Mouse (Mus musculus): ENCODE results near the gene Pafah1b3.
"Not testable (repeated sequence)": the region's sequence is repeated elsewhere in the genome, so short reads cannot be mapped to it uniquely, and the experiment has no call there.

Pafah1b3 gene

GRCm38 (mm10) chr7:25297454-25298325 lies at the start of gene Pafah1b3:
Pafah1b3 (minus strand) TSS chr7:25297986.
- DNase-seq (ENCODE audit: low read depth, low spot score), result peak; percentile 97

- no peak for DNase-seq (ENCODE audit: low read depth, low spot score)
These were observed 43.4 kb upstream of the Pafah1b3 start for GRCm38 (mm10) chr7:25341000-25341784.

DNA sequence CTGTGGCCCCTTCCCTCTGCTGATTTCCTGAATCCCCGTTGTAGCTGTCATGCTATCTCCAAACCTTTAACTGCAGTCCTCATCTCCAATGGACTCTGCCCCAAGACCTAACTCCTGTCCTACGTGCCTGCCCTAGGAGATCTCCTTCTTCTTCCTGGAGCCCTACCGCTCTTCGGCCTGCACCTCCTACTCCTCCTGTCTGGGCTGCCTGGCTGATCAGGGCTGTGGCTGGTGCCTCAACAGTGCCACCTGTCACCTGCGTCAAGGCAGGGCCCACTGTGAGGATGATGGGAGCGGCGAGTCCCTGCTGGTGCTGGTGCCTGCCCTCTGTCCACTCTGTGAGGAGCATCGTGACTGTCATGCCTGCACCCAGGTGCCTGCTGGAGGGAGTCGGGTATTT lies 41.5 kb upstream of the Pafah1b3 start:
- no peak for DNase-seq (ENCODE audit: low read depth, low spot score)

GRCm38 (mm10) chr7:25334472-25334871 lies 36.7 kb upstream of the Pafah1b3 start:
- no peak for DNase-seq (ENCODE audit: low read depth, low spot score)

DNA sequence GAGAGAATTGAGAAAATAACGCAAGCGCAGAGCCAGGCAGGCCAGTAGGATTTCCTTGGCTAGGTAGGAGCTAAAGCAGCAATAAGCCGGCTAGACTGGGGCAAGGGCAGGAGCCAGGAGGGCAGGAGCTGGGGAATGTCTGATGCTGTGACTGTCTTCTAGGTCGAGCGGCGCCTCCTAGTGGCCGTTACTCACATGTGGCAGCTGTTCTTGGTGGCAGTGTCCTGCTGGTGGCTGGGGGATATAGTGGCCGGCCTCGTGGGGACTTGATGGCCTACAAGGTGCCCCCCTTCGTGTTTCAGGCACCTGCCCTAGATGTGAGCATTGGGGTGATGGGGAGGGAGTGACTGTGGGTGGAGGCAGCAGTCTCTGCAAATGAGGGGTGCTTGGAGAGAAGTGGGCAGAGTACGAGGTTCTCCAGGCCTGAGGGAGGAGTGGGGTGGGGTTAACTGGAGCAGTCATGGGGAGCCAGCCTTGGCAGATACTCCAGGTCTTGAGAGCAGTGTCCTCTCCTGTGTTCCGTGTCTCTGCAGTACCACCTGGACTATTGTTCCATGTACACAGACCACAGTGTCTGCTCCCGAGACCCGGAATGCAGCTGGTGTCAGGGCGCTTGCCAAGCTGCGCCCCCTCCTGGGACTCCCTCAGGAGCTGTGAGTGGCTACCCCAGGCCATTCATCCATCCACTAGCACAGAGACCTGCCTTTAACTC lies 36.0 kb upstream of the Pafah1b3 start:
- DNase-seq (ENCODE audit: low read depth, low spot score), result peak; percentile 82

DNA sequence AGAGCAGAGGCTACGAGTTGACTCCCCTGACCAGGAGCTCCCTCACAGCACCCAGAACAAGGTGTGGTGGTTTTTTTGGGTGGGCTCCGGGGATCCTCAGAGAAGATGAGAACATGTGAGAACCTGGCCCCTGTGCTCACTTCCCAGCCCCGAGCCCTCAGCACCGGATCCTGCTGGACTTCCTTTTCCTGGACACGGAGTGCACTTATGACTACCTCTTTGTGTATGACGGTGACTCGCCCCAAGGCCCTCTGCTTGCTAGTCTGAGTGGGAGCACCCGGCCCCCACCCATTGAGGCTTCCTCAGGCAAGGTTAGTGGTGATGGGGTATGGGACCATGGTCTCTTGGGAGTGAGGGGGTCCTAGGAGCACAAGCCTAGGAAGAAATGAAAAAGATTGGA lies 28.4 kb upstream of the Pafah1b3 start:
- no peak for DNase-seq (ENCODE audit: low read depth, low spot score)

GRCm38 (mm10) chr7:25325431-25325830 lies 27.6 kb upstream of the Pafah1b3 start:
- DNase-seq (ENCODE audit: low read depth, low spot score), result not testable (repeated sequence)

GRCm38 (mm10) chr7:25323219-25323618 lies 25.4 kb upstream of the Pafah1b3 start:
- no peak for DNase-seq (ENCODE audit: low read depth, low spot score)

GRCm38 (mm10) chr7:25322058-25322484 lies 24.3 kb upstream of the Pafah1b3 start:
- DNase-seq (ENCODE audit: low read depth, low spot score), result peak; percentile 88

DNA sequence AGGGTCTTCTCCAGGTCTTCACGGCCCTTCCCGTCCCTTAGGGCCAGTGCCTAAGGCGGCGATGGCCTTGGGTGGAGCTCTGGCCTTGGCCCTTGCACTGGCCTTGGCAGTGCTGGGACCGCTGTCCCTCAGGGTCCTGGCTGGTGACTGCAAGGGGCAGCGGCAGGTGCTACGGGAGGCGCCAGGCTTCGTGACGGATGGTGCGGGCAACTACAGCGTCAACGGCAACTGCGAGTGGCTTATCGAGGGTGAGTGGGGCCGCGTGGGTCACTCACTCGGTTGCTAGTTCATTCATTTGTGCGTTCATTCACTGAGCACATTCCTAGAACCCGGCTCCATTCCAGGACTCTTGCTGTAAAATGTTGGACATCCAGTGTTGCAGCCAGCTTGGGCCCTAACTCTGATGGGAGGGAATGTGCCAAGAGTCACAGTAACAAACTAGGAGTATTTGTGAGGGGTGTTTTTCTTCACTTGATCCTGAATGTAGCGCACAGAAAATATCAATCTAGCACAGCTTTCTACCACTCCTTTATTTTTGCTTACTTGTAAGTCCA lies 19.7 kb upstream of the Pafah1b3 start:
- DNase-seq (ENCODE audit: low read depth, low spot score), result no peak

DNA sequence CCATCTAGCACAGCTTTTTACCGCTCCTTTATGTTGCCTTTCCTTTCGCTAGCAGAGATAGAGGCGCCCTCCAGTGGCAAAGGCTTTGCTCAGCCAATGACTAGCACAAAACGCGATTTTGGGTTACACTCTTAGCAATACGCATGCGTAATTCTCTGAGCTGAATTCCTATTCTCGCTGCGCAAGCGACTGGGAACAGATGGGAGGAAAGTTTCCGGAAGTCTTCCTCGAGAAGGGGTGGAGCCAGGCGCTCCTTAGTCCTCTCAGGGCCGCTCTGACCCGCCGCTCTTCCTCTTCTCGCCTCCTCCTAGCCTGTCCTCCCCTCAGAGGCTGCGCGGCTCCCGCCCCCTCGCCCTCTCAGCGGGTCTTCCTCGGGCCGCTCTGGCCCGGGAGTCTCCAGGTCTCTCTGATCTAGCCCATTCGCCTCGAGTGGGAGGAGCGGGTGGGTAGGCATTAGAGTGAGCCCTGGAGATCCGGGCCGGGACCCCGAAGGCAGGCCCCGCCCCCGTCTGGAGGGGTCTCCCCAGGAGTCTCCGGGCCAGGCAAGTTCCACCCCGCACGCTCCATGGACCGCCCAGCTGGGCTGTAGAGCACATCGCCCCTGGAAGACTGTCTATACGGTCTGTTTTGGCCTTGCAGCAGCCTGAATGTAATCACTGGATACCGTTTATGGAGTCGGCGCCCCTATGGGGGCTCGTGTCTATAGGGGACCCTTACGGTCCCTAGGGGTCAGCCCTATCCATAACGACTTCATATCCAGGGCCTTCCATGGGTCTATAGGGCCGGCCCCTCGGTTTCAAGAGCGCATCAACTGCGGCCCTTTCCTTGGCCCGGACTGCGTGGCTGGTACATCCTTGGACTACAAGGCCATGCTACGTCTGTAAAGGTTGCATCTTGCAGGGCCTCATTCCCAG lies 19.0 kb upstream of the Pafah1b3 start, which contains the start of gene Megf8:
Gene Megf8, plus strand, starts transcription at position 633 of the 914 bp plus-strand sequence.
- DNase-seq (ENCODE audit: low read depth, low spot score), result peak; percentile 99

GRCm38 (mm10) chr7:25315306-25316041 lies 17.7 kb upstream of the Pafah1b3 start:
- peak; percentile 23 for DNase-seq (ENCODE audit: low read depth, low spot score)

- DNase-seq (ENCODE audit: low read depth, low spot score), result no peak
These were observed 17.0 kb upstream of the Pafah1b3 start for GRCm38 (mm10) chr7:25314606-25315305.

GRCm38 (mm10) chr7:25313325-25313724 lies 15.5 kb upstream of the Pafah1b3 start:
- DNase-seq (ENCODE audit: low read depth, low spot score), result no peak

DNA sequence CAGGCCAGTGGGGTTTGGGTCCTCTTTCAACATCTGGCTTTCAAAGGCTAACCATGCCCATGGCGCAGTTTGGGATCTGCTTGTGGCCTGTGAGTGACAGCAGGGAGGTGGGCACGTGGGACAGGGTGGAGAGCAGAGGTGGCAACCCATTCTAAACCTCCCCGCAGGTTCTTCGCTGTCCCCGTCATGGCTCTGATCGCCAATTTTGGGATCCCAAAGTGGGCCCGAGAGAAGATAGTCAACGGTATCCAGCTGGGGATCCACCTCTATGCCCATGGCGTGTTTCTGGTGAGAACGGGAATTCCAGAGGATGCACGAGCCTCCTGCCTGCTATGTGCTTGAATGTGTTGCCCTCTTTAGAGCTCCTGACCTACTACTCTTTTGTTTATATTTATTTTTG lies 13.4 kb upstream of the Pafah1b3 start:
- DNase-seq (ENCODE audit: low read depth, low spot score), result no peak

DNA sequence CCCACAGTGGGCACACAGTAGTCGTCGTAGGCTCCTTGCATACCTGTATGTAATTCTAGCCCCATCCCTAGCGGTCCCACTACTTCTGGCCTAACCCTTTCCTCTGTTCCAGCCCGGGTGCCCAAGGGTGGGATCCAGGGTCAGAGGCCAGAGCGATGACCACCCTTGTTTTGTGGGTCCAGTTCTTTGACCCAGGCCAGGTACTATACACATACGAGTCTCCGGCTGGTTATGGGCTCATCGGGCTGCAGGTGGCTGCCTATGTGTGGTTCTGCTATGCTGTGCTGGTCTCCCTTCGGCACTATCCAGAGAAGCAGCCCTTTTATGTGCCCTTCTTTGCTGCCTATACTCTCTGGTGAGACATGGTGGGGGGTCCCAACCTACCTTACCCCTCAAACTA lies 11.6 kb upstream of the Pafah1b3 start:
- no peak for DNase-seq (ENCODE audit: low read depth, low spot score)

GRCm38 (mm10) chr7:25308702-25309318 lies 11.0 kb upstream of the Pafah1b3 start:
- DNase-seq (ENCODE audit: low read depth, low spot score), result no peak

GRCm38 (mm10) chr7:25306614-25306996 lies 8.8 kb upstream of the Pafah1b3 start:
- DNase-seq (ENCODE audit: low read depth, low spot score), result no peak

Measured in mesoderm, embryonic 11.5 days (tissue).